Mouse (Mus musculus) kidney, postnatal 14 days (tissue): ENCODE results near the gene Sept9.
A peak's percentile ranks its signal among the peaks of the same experiment; 100 is the strongest.

Experiments
- DNase-seq: peaks from one replicate; pipeline ENCODE4 v3.0.0; 2022; ENCODE audit warnings: mixed read lengths

Gene Sept9

DNA sequence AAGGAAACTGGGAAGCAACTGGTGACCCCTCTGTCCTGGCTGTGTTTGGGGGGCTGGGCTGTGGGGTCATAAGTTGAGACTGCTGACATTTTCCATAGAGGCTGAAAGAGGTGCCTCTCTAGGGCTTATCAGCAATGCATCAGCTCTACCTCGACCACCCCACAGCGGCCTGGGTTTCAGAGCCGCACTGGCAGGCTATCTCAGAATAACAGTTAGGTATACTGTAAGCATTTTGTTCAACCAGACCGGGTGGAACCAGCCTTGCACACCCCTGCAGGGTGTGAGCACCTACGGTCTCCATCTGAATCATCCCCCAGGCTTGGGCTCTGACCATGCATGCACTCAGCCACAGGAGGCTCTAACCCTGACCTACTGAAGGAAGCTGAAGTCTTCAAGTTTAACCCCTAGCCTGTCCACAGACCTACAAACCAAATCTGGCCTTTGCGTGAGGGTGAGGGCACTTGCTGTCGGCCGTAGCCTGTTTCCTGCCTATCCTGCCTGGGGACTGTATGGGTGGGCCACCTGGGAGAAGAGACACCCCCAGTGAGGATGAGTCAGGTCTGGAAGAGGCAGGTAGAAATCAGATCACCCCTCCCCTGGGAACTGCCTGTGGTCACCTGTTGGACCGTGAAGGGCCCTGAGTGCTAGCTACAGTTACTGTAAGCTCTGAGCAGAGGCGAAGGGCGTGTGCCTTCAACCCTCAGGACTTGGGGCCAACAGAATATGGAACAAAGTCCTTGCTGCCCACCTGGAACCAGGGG lies 151.2 kb downstream of the Sept9 start:
- no peak for DNase-seq

GRCm38 (mm10) chr11:117353126-117353525 lies 153.7 kb downstream of the Sept9 start:
- no peak for DNase-seq

- peak; percentile 83 for DNase-seq
Observed at GRCm38 (mm10) chr11:117354107-117354506, 154.6 kb downstream of the Sept9 start.

GRCm38 (mm10) chr11:117356937-117357336 lies 157.5 kb downstream of the Sept9 start:
- DNase-seq, result no peak

DNA sequence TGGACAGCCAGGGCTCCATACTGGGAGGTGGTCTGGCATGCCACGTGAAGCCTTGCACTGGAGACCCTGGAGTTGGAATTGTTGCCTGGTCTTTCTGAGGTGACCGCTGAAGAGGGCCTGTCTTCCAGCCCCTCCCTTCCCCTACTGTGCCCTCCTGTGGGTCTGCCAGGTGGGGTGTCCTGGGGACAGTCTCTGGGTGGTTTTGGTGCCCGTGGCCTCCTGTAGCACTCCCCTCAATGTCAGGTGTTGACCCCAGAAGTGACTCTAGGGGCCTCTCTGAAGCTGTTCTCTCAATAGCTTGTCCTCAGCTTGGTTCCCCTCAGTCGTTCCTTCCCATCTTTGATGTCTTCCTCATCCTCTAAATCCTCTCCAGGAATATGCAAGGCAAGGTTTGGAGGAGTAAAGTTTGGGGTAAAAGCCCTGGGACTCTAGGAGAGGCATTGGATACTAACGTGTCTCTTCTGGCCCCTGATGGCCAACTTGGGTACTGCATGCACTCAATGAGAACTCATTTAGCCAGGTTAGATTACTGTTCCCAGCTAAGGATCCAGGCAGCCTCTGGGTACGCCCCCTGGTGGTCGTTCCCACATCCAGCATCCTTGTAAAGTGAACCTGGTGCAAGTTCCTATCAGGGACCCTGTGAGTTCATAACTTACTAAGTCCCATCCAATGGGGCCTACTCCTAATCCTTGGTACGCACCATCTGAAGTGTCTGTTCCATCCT lies 158.6 kb downstream of the Sept9 start:
- DNase-seq, result peak; percentile 95

DNA sequence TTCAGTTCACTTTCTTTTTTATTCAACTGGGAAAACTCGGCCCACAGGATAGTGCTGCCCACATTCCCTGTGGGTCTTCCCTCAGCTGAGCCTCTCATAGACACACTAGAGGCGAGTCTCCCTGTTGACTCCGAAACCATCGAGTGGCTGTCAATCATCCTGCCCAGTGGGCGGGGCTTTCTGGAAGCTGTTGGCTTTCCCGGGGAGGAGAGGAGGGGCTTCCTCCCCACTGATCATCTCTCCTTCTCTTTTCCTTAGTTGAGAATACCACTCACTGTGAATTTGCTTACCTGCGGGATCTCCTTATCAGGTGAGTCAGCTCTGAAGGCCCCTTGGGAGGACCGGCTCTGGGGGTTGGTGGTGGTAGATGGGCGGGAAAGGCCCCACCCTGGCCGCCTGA lies 159.7 kb downstream of the Sept9 start:
- no peak for DNase-seq

GRCm38 (mm10) chr11:117359870-117360269 lies 160.4 kb downstream of the Sept9 start:
- peak; percentile 79 for DNase-seq

GRCm38 (mm10) chr11:117360561-117360960 lies 161.1 kb downstream of the Sept9 start:
- no peak for DNase-seq

GRCm38 (mm10) chr11:117362307-117362706 lies 162.8 kb downstream of the Sept9 start:
- DNase-seq, result no peak

DNA sequence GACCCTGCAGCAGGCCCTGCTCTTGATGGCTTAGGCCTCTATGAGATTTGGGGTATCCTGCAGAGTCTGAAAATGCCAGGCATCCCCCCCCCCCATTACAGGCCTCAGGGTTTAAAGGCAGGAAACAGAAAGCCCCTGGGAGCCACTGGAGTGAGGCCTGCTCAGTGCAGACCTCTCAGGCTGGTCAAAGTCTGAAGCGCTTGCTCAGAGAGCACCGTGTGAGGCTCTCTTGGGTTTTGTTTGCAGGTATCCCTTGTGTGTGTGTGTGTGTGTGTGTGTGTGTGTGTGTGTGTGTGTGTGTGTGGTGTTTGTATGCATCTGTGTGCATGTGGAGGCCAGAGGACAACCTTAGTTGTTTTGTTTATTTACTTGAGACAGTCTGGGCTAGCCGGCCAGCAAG lies 164.5 kb downstream of the Sept9 start:
- no peak for DNase-seq

DNA sequence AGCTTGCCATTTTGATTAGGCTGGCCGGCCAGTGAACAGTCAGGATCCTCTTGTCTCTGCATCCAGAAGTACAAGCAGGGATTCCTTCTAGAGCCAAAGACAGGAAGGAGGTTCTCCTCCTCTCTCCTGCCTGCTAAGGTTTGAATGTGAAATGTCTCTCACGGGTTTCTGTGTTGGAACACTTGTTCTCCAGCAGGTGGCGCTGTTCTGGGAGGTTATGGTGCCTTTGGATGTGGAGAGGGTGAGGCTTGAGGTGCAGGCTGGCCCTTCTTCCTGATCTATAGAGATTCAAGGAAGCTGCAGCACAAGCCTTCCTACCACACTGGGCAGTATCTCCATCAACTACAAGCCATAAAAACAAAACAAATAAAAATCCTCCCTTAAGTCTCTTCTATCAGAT lies 167.0 kb downstream of the Sept9 start:
- DNase-seq, result no peak

DNA sequence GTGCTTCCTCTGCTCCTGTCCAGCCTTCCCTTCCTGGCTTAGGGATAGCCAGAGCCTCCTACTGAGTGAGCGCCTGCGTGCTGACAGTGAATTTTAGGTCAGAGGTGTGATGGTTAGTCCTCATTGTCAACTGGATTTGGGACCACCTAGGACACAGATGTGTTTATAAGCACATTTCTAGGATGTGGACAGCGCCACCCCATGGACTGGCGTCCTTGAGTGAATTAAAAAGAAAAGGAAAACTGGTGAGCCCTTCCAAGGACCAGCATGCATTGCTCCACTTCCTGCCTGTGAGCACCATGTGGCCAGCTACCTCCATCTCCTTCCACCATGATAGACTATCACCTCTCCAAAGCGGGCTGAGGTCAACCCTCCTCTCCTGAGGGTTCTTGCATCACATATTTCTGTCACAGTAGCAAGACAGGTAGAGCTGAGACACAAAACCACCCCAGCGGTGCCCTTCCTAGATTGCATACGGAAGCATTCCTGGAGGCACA lies 167.4 kb downstream of the Sept9 start:
- no peak for DNase-seq

DNA sequence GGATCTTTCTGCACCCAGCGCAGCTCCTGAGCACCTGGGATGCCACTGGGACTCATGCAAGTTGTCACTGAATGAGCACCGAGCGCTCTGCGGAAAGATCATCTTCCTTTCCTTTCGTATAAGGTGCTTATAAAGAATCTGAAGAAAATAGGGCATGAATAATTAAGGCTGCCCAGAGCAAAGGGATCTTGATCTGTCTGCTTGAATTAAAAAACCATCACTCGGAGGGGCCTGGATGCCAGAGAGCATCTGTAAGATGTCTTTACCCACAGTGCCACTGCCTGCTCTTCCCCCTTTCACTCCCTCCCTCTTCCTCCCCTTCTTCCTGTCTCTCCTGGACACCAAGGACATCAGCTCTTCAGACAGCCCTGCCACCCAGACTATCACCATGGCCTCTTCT lies 168.5 kb downstream of the Sept9 start:
- DNase-seq, result no peak

GRCm38 (mm10) chr11:117369347-117369746 lies 169.9 kb downstream of the Sept9 start:
- DNase-seq, result no peak

GRCm38 (mm10) chr11:117370262-117370850 lies 170.9 kb downstream of the Sept9 start:
- no peak for DNase-seq

GRCm38 (mm10) chr11:117372537-117372936 lies 173.1 kb downstream of the Sept9 start:
- no peak for DNase-seq

- no peak for DNase-seq
Observed at GRCm38 (mm10) chr11:117373195-117373594, 173.7 kb downstream of the Sept9 start.

DNA sequence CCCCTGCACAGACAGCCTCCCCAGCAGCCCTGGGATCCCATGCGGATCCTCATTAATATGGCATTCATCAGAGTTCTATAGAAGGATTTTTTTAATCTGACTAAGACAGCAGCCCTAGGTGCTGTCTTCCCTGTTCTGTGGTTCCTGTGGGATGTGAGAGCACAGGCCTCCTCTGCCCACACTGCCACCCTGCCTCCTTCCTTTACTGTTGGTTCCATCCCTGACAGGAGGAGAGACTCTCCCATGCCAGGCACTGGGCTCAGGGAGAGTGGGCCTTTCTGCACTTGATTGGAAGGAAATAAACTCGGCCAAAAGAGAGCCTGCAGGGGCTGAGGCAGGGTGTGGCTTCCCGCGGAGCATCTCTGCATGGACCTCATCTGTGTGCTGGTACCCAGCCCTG lies 174.4 kb downstream of the Sept9 start:
- no peak for DNase-seq

DNA sequence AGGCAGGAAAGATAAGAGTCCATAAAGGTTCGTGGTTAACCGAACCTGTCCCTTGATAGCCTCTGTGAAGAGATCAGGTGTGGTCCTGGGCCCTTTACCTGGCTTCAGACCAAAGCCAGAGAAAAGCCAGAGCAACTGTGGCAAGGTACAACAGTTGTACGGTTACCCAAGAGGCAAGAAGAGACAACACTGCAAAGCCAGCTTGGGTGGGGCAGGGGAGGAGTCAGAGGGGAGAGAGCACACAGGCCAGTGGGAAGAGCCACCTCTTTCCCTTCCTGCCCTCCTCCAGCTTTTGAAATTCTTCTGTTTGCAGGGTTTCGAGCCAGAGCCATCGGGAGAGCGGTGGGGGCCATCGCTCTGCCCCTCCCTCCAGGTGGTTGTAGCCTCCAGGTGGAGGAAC lies 174.8 kb downstream of the Sept9 start:
- DNase-seq, result no peak

GRCm38 (mm10) chr11:117379774-117380173 lies 180.3 kb downstream of the Sept9 start:
- DNase-seq, result no peak

DNA sequence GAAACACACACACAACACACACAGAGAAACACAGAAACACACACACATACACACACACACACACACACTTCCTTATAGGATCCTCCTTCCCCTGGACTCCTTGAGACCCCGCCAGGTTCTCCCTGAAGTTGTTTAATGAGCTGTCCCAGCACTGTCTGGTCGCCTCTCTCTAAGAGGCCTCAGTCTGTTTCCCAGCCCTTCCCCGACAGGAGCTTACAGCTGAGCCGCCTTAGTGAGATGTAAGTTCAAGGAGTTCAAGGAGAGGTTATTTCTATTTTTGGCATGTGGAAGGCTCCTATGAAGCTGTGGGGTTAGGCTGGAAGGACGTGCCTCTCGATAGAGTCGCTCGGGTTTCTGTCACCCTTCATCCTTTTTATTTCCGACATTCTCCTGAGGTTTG lies 184.8 kb downstream of the Sept9 start:
- no peak for DNase-seq

- DNase-seq, result peak; percentile 93
Observed at GRCm38 (mm10) chr11:117384897-117385296, 185.4 kb downstream of the Sept9 start.

DNA sequence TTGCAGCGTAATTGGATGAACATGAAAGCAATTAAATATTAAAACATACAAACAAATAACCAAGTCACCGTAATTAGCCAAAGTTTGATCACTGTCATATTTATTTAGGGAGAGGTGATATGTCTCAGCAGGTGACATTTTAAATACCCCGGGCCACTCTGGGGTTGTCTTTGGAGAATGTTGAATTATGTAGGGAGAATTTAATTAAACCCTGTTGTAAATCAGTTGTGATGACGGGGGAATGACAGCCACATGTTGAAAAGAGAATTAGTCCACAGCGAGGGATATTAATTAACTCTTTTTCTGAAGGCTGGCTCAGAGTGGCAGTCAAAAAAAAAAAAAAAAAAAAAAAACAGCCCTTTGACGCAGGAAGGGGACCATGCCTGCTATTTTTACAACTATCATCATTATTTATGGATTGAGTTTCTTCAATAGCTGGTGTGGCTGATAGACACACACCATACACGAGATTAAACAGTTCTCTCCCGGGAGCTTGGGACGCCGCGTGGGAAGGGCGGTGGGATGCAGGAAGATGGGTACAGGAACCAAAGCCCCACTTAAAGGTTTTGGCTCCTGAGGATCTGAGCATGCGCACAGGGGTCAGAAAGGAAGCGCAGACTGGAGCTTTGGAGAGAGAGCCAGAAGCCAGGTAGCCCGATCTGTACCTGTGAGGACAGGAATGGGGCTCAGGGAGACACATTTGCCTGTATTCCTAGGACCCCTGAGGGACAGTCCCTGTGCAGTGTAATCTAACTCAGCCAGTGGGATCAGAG lies 186.1 kb downstream of the Sept9 start:
- no peak for DNase-seq
